Mouse (Mus musculus) liver, embryonic 14 days (tissue): ENCODE data around the gene Krt28. TPM values are rescaled to one million over a fixed set of nuclear protein-coding genes. Genes with fewer than 3 reads are reported as not detected.

ENCODE experiments used
- polyA plus RNA-seq: library from polyadenylated mRNA; depleted of rRNA; stranded (reverse); fragments of >200 nt; gene quantifications from 2 replicates; pipeline ENCODE4 v1.2.3, GENCODE M21; 2012; rRNA removed

The Krt28 gene
- polyA plus RNA-seq: 0.06 TPM in 1 of 2 replicates, not detected in the other

GRCm38 (mm10) chr11:99374803-99375202 is at the start of gene Krt28:
TSS of gene Krt28 (minus strand) at chr11:99374903.

GRCm38 (mm10) chr11:99422159-99422558 is 47.5 kb upstream of the Krt28 start, which contains the start of gene Krt12:
TSS of gene Krt12 (minus strand) at chr11:99422259.

GRCm38 (mm10) chr11:99389264-99389663 is 14.6 kb upstream of the Krt28 start, which contains the start of gene Krt10:
TSS of gene Krt10 (minus strand) at chr11:99389364.

GRCm38 (mm10) chr11:99351004-99351403 is 23.7 kb downstream of the Krt28 start, which contains the start of gene Krt27:
TSS of gene Krt27 (minus strand) at chr11:99351104.

DNA sequence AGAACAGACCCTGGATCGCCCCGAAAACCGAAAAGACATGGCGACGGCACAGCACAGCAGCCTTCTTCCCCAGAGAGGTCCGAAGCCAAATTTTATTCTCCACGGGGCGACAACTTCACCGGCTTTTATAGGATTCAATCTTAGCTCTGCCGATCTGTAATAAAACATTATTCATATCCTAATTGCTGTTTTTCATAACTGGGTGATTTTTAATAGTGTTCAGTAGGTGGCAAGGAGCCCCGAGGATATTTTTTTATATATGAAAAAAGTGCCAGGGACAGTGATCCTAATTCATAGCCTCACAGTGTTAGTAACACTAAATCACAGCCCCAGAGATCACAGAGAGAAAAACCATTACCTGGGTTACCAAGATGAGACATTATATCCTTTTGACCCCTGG is 36.8 kb downstream of the Krt28 start, which contains the start of gene Krt26:
Gene Krt26, minus strand, starts transcription at position 101 of the 400 bp plus-strand sequence.

GRCm38 (mm10) chr11:99322851-99323250 is 51.9 kb downstream of the Krt28 start, which contains the start of gene Krt25:
TSS of gene Krt25 (minus strand) at chr11:99322951.

Other genes with a start within 250 kb of the Krt28 start
- 0.08 and 0.09 TPM in 2 replicates for gene Ccr7, start 219.8 kb downstream of the Krt28 start, polyA plus RNA-seq
- 68.7 and 109 TPM in 2 replicates for gene Smarce1, start 143.9 kb downstream of the Krt28 start, polyA plus RNA-seq
- gene Krt222, start 130.8 kb downstream of the Krt28 start, polyA plus RNA-seq: 0.03 TPM in 2 replicates
- not detected in 2 replicates for gene Krt24, start 89.6 kb downstream of the Krt28 start, polyA plus RNA-seq
- 0.01 TPM in 1 of 2 replicates, not detected in the other for gene Krt25, start 52.0 kb downstream of the Krt28 start, polyA plus RNA-seq
- gene Krt26, start 36.9 kb downstream of the Krt28 start, polyA plus RNA-seq: not detected in 2 replicates
- gene Krt27, start 23.8 kb downstream of the Krt28 start, polyA plus RNA-seq: not detected in 2 replicates
- gene Krt10, start 14.5 kb upstream of the Krt28 start, polyA plus RNA-seq: 1.2 and 1.3 TPM in 2 replicates
- gene Krt12, start 47.4 kb upstream of the Krt28 start, polyA plus RNA-seq: 0.03 and 0.05 TPM in 2 replicates
- 16.0 and 17.2 TPM in 2 replicates for gene Krt20, start 63.2 kb upstream of the Krt28 start, polyA plus RNA-seq
- gene Krt23, start 118.2 kb upstream of the Krt28 start, polyA plus RNA-seq: 0.40 and 0.45 TPM in 2 replicates
- not detected in 2 replicates for gene Krt39, start 146.4 kb upstream of the Krt28 start, polyA plus RNA-seq
- gene Krt40, start 168.3 kb upstream of the Krt28 start, polyA plus RNA-seq: not detected in 2 replicates
- not detected in 2 replicates for gene Krtap3-3, start 176.0 kb upstream of the Krt28 start, polyA plus RNA-seq
- not detected in 2 replicates for gene Krtap3-2, start 181.9 kb upstream of the Krt28 start, polyA plus RNA-seq
- not detected in 2 replicates for gene Gm11939, start 184.6 kb upstream of the Krt28 start, polyA plus RNA-seq
- gene Krtap3-1, start 191.7 kb upstream of the Krt28 start, polyA plus RNA-seq: not detected in 2 replicates
- not detected in 2 replicates for gene Krtap1-5, start 206.1 kb upstream of the Krt28 start, polyA plus RNA-seq
- not detected in 2 replicates for gene Krtap1-4, start 208.8 kb upstream of the Krt28 start, polyA plus RNA-seq
- not detected in 2 replicates for gene Krtap1-3, start 216.4 kb upstream of the Krt28 start, polyA plus RNA-seq
- not detected in 2 replicates for gene Krtap9-3, start 223.2 kb upstream of the Krt28 start, polyA plus RNA-seq
- gene Gm11938, start 228.4 kb upstream of the Krt28 start, polyA plus RNA-seq: not detected in 2 replicates
- not detected in 2 replicates for gene Gm11937, start 235.3 kb upstream of the Krt28 start, polyA plus RNA-seq
- gene Krtap2-4, start 239.9 kb upstream of the Krt28 start, polyA plus RNA-seq: not detected in 2 replicates
- gene Gm11562, start 245.5 kb upstream of the Krt28 start, polyA plus RNA-seq: not detected in 2 replicates